Mouse (Mus musculus): ENCODE results near the gene Shoc2.

- TF ChIP-seq CTCF (IDR thresholded peaks at IDR 0.05; ENCODE audit: low read depth), result no peak
- TF ChIP-seq EP300 (optimal IDR thresholded peaks at IDR 0.05), result no peak
Measured at GRCm38 (mm10) chr19:54070521-54070920, 126.4 kb downstream of the Shoc2 start.
